Mouse (Mus musculus) lung, embryonic 16.5 days (tissue): ENCODE measurements around the gene Pinlyp. TPM values are rescaled to one million over a fixed set of nuclear protein-coding genes. Genes with fewer than 3 reads are reported as not detected.

Experiments used
- ATAC-seq: fragments of 200-750 bp; cut with Nextera tagmentation; 2 replicates; pipeline ENCODE4 v1.8.0; 2017; ENCODE audit warnings: low read depth, mild to moderate bottlenecking, moderate library complexity
- H3K27ac ChIP-seq: fragments of 300-500 bp; sonication (generic); 2 replicates; pipeline ENCODE4 v1.5.1; 2014; ENCODE audit warnings: mild to moderate bottlenecking, control low read depth, low read length
- H3K27me3 ChIP-seq: fragments of 300-500 bp; sonication (generic); 2 replicates; pipeline ENCODE4 v1.6.1; 2014; ENCODE audit warnings: low read depth, low read length, mixed read lengths; ENCODE audit not compliant: control insufficient read depth, insufficient read depth
- H3K36me3 ChIP-seq: fragments of 300-500 bp; sonication (generic); 2 replicates; pipeline ENCODE4 v1.6.1; 2014; ENCODE audit warnings: low read length; ENCODE audit not compliant: control insufficient read depth, insufficient read depth
- H3K4me1 ChIP-seq: fragments of 300-500 bp; sonication (generic); replicated peaks from 2 replicates; pipeline ENCODE4 v1.6.1; 2014; ENCODE audit warnings: low read length, mixed read lengths; ENCODE audit not compliant: control insufficient read depth, insufficient read depth
- H3K4me2 ChIP-seq: fragments of 300-500 bp; sonication (generic); 2 replicates; pipeline ENCODE4 v1.6.1; 2014; ENCODE audit warnings: low read depth, low read length, control low read depth
- H3K4me3 ChIP-seq: fragments of 300-500 bp; sonication (generic); 2 replicates; pipeline ENCODE4 v1.5.1; 2014; ENCODE audit warnings: mild to moderate bottlenecking, low read length, control low read depth
- H3K9ac ChIP-seq: fragments of 300-500 bp; sonication (generic); 2 replicates; pipeline ENCODE4 v1.6.1; 2014; ENCODE audit warnings: low read length, control low read depth
- H3K9me3 ChIP-seq: fragments of 300-500 bp; sonication (generic); 2 replicates; pipeline ENCODE4 v1.6.1; 2016; ENCODE audit warnings: low read length; ENCODE audit not compliant: control insufficient read depth
- WGBS: fragments of 180-500 bp; shearing (Covaris S2); extraction: QIAGEN DNeasy Blood & Tissue Kit; methylation state at CpG from one replicate; pipeline ENCODE4 v1.1.7; 2014; 5-methylcytosine and 5-hydroxymethylcytosine counted together
- polyA plus RNA-seq: library from polyadenylated mRNA; unstranded; fragments of >200 nt; fragmentation: Nextera tagmentation; extraction: Ambion mirVana; gene quantifications from 2 replicates; pipeline ENCODE4 v1.2.1, GENCODE M21; 2015

Gene Pinlyp
- polyA plus RNA-seq, 1 experiment from 2014 or later, result 0.25 TPM

GRCm38 (mm10) chr7:24564607-24565265 is 18.8 kb upstream of the Pinlyp start:
- no peak overlapping the region for H3K9ac ChIP-seq
- peak; percentile 48; the same call in 1 of the 2 replicates for ATAC-seq
- 63% methylated on average over 6 of the region's 6 CpGs for WGBS
- H3K9me3 ChIP-seq, result no peaks in the 10 kb centered on the region
- no peak overlapping the region for H3K27ac ChIP-seq
- H3K4me2 ChIP-seq, result no peak overlapping the region
- H3K4me3 ChIP-seq, result no peak overlapping the region
- H3K4me1 ChIP-seq, result no peaks in the 10 kb centered on the region
- H3K36me3 ChIP-seq, result peaks cover 24% of the 10 kb centered on the region
- no peaks in the 10 kb centered on the region for H3K27me3 ChIP-seq

- ATAC-seq, result no peak
- Histone ChIP-seq H3K27ac (no peak overlapping the region), H3K9me3 (no peaks in the 10 kb centered on the region), H3K4me1 (no peaks in the 10 kb centered on the region), H3K9ac (no peak overlapping the region), H3K27me3 (no peaks in the 10 kb centered on the region), H3K4me2 (no peak overlapping the region), H3K36me3 (peaks cover 24% of the 10 kb centered on the region), H3K4me3 (no peak overlapping the region)
- 83% methylated on average over 4 of the region's 4 CpGs for WGBS
Observed at GRCm38 (mm10) chr7:24563837-24564206, 17.9 kb upstream of the Pinlyp start.

GRCm38 (mm10) chr7:24563191-24563836 is 17.4 kb upstream of the Pinlyp start:
- H3K4me1 ChIP-seq, result no peaks in the 10 kb centered on the region
- WGBS, result 91% methylated on average over 8 of the region's 8 CpGs
- ATAC-seq, result no peak
- no peak overlapping the region for H3K9ac ChIP-seq
- H3K4me3 ChIP-seq, result no peak overlapping the region
- no peaks in the 10 kb centered on the region for H3K9me3 ChIP-seq
- H3K36me3 ChIP-seq, result peaks cover 24% of the 10 kb centered on the region
- H3K27ac ChIP-seq, result no peak overlapping the region
- H3K27me3 ChIP-seq, result no peaks in the 10 kb centered on the region
- H3K4me2 ChIP-seq, result no peak overlapping the region

- Histone ChIP-seq H3K9me3 (no peaks in the 10 kb centered on the region), H3K27ac (no peak overlapping the region), H3K36me3 (peaks cover 12% of the 10 kb centered on the region), H3K4me3 (no peak overlapping the region), H3K27me3 (no peaks in the 10 kb centered on the region), H3K4me1 (no peaks in the 10 kb centered on the region), H3K4me2 (no peak overlapping the region), H3K9ac (no peak overlapping the region)
- ATAC-seq, result no peak
- 85% methylated on average over 4 of the region's 4 CpGs for WGBS
Observed at GRCm38 (mm10) chr7:24561450-24561849, 15.5 kb upstream of the Pinlyp start.

GRCm38 (mm10) chr7:24555786-24556185 is 9.9 kb upstream of the Pinlyp start:
- Histone ChIP-seq H3K27ac (no peak overlapping the region), H3K9ac (no peak overlapping the region), H3K4me3 (no peak overlapping the region), H3K4me1 (no peaks in the 10 kb centered on the region), H3K9me3 (no peaks in the 10 kb centered on the region), H3K36me3 (peaks cover 21% of the 10 kb centered on the region), H3K27me3 (no peaks in the 10 kb centered on the region), H3K4me2 (no peak overlapping the region)
- no peak for ATAC-seq
- WGBS, result 93% methylated on average over 10 of the region's 10 CpGs

DNA sequence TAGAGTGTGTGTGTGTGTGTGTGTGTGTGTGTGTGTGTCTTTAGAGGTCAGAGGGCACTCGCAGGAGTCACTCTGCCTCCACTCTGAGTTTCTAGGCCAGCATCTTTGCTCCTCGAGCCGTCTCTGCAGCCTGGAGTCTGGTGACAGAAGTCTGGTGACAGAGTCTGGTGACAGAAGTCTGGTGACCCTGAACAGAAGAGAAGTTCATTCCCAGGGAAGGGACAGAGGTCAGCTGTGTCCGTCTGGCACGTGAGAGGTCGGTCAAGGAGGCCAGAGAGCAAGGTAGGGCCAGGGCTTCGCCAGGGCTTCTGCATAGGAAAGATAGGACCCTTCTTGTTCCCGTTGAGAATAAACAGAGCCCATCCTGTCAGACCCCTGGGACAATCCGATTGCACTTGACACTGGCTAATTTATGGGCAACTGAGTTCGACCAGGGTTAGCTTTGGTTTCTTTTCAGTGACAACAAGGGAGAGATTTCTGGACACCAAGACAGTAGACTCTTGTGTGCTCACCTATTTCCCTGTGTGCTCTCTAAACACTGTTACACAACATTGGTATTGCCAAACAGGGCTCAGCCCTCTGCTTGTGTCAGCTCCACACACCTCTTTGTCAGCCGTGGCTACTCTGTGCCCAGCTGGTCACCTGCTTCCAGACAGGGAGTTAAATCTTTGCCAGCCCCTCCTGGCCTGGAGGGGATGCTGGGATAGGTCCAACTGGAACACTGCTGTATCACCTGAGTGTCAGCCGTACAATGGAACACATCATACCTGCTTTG is 6.3 kb upstream of the Pinlyp start:
- H3K4me2 ChIP-seq, result no peak overlapping the region
- WGBS, result 84% methylated on average over 12 of the region's 12 CpGs
- no peak overlapping the region for H3K27ac ChIP-seq
- no peaks in the 10 kb centered on the region for H3K9me3 ChIP-seq
- H3K27me3 ChIP-seq, result no peaks in the 10 kb centered on the region
- no peak for ATAC-seq
- peaks cover 7% of the 10 kb centered on the region for H3K4me1 ChIP-seq
- H3K9ac ChIP-seq, result no peak overlapping the region
- peaks cover 20% of the 10 kb centered on the region for H3K36me3 ChIP-seq
- no peak overlapping the region for H3K4me3 ChIP-seq

DNA sequence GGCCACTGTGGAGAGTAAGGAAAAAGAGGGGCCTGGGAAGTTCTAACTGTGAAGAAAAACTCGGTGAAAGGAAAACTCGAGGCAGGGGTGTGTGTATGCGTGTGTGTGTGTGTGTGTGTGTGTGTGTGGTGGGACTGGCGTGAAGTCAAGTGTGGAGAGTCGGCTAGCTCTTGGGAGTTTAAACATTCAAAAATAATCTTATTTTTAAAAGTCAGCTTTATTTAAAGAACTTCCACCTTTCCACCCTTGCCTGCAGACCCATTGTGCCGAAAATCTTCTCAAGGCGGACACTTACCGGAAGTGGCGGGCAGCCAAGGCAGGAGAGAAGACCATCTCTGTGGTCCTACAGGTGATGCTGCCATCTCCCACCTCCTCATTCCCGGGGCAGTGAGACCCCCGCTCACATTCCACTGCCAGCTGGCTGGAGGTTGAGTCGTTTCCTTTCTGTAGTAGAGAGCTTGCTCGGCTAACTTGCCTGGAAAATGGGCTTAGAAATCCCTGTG is 1.7 kb upstream of the Pinlyp start:
- no peak overlapping the region for H3K27ac ChIP-seq
- no peaks in the 10 kb centered on the region for H3K9me3 ChIP-seq
- ATAC-seq, result no peak
- H3K4me3 ChIP-seq, result peak overlapping the region; percentile 84
- 12% methylated on average over 13 of the region's 13 CpGs for WGBS
- peak overlapping the region; percentile 74 for H3K4me2 ChIP-seq
- H3K9ac ChIP-seq, result peak overlapping the region; percentile 87
- H3K4me1 ChIP-seq, result peaks cover 7% of the 10 kb centered on the region
- H3K27me3 ChIP-seq, result no peaks in the 10 kb centered on the region
- peaks cover 12% of the 10 kb centered on the region for H3K36me3 ChIP-seq

- under 1% methylated on average over 53 of the region's 57 CpGs for WGBS
- H3K27me3 ChIP-seq, result no peaks in the 10 kb centered on the region
- peak overlapping the region; percentile 82 for H3K27ac ChIP-seq
Observed at GRCm38 (mm10) chr7:24546634-24547389, 894 bp upstream of the Pinlyp start.

More at GRCm38 (mm10) chr7:24546634-24547389, 894 bp upstream of the Pinlyp start:
- Histone ChIP-seq H3K36me3 (peaks cover 9% of the 10 kb centered on the region), H3K4me3 (peak overlapping the region; percentile 84), H3K9ac (peak overlapping the region; percentile 87), H3K4me2 (peak overlapping the region; percentile 74), H3K9me3 (no peaks in the 10 kb centered on the region), H3K4me1 (peaks cover 7% of the 10 kb centered on the region)
- ATAC-seq, result peak; percentile 100
